Mouse (Mus musculus): ENCODE measurements around the gene Rps6kl1.

Gene Rps6kl1

DNA sequence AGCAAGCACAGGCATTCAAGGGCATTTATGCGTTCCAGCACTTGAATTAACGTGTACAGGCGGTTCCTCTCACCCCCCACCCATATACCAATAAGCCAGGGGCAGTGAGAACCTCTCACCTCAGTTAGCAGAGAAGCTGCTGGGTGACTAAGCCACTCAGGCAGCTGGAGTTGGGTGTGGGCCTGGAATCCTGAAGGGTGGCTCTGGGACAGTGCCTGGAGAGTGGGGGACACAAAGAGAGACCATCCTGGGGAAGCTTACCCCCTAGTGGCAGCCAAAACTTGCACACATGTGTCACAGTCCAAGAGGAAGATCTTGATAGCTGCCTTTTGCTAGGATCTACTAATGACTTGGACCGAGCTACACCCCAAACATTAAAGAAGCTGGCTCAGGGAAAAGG, 14.4 kb downstream of the Rps6kl1 start:
- no peak for DNase-seq

DNA sequence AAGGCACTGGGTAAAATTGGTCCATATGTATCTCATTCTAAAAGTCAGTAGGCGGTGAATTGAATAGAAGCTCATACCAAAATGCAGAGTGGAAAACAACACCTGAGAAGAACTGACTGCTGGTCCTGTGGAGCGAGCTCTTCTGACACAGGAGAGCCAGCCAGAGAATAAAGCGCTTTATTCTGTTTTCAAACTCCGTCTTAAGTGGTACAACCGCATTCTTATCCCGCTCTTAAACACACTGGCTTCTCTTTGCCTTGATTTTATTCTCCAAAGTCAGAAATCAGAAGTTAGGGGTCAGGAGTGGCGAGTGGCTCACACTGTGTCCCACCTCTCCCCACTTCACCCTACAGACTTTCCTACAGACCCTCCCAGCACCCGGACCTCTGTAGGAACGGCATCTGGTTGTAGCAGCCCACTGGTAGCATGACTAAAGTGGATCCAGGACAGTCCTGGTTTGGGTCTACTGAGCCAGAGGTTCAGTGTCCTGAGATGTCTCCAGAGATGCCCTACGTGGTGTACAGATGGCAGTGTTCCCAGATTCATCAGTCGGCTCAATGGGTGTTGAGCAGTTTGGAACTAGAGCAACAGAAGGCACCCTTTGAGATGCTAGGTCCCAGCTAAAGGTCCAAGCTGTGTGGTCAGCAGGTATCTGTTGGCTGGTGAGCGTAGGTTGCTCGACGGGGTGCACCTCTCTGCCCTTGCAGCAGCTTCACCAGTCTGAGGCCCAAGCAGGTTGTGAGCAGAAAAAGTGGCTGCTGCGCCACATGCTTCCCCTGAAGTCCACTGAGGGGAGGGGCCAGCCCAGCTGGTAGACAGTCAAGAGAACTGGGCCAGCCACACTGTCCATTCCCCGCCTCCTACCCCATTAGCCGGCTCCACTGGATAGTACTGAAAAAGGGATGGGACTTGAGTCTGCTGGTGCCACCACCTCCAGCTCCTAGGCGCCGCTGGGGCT, 15.3 kb downstream of the Rps6kl1 start:
- peak; percentile 43 for DNase-seq

DNA sequence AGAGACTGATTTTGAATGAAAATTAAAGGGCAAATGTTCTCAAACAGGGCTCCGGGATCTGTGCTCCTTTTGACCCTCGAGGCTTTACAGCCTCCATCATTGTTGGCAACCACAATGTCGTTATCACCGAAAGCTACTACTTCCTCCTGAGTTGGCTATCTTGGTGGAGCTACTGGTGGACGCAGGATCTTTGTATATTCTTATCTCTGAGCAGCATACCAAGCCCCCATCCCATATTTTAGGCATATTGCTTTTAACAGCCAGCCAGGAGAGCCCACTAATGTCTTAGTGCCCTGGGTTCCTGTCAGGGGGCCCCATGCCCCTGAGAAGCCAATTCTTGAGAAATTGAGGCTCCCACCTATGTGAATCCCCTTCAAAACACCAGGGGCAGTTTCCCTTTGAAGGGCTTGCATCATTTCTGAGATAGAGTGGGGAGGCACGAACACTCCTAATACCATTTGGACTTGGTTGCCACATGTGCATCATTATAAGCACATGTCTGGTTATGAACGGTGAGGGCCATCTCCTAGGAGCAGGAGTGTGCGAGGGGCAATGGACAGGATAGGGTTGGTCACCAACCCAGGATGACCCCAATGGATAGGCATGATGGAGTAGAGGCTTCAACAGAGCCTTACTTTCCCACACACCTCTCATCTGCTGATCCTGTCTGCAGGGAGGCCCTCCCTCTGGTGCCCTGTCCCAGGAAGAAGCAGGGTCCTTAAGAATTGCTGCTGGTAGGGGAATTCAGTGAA, 16.8 kb downstream of the Rps6kl1 start:
- no peak for DNase-seq

DNA sequence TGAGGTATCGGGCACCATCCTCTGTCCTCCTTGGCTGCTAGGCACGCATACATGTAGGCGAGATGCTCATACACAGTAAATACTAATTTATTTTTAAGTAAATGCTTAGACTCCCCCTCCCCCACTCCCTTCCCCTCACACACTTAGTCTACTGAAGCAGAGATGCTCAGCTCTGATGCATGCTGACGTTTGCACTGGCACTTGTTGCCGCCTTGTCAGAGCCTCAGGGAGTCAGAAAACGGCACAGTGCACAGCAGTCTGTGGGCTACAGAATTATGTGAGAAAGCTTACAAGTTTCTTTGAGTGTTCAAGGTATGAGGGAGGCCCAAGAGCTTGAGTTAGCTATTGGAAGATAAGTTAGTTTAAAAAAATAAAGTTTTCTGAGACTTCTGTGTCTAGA, 19.7 kb downstream of the Rps6kl1 start:
- no peak for DNase-seq

DNA sequence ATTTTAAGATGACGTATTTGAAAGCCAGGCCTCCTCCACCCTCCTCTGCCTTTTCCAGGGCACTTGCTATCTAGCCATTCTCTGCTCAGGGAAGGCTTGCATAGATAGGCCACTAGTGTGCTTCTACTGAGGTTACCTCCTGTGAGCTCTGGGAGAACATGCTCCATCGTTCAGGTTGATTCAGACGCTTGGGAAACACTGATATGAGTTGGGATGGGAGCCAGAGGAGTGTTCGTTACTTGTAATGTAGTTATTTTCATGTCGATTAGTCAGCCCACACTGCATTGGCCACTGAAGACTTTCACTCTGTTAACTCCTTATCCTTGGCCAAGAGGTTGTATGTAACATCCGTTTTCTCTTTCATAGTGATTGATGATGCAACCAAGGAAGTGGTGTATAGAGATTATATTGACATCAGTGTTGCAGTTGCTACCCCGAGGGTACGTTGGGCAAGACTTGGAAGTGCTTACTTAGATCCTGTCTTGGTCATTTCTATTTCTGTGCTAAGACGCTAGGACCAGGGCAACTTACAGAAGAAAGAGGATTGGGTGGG, 21.6 kb downstream of the Rps6kl1 start:
- DNase-seq = no peak

DNA sequence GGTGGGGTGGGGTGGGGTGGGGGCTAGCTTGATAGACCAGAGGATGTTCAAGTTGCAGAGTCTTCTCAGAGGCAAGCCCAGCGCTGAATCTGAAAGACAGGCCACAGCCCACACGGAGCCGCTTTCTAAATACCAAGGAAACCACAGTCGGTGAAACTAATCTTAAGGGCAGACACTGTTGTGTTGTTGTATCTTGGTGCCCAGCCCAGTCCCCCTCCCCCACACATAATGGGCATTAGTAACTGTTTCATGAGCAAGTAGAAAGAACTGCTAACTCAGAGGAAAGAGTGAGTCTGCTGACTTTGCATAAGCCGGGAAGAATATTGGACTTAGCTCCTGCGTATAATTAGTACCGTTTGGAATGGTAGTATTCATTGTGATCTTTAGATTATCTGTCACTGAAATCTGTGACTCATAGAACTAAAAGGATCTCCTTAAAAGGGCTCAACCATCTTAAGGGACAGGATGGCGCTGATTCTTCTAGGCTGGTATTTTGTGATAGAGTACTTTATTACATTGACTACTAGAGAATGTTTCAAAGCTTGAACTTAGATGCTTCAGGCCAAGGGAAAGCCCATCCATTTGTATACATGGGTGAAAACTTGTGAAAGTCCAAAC, 24.0 kb downstream of the Rps6kl1 start:
- DNase-seq = no peak

DNA sequence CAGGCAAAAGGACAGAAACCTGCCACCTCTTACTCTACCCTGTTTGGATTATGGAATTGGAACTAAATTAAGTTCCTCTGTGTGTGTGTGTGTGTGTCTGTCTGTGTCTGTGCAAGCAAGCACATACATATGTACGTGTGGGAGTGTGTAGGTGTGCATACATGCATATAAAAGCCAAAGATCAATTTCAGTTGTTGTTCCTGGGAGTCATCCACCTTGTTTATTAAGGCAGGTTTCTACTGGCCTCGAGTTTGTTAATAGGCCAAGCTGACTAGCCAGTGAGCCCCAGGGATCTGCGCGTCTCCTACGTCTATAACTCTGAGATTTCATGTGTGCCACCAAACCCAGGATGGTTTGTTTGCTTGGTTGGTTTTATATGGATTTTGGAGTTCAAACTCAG, 26.3 kb downstream of the Rps6kl1 start:
- no peak for DNase-seq

DNA sequence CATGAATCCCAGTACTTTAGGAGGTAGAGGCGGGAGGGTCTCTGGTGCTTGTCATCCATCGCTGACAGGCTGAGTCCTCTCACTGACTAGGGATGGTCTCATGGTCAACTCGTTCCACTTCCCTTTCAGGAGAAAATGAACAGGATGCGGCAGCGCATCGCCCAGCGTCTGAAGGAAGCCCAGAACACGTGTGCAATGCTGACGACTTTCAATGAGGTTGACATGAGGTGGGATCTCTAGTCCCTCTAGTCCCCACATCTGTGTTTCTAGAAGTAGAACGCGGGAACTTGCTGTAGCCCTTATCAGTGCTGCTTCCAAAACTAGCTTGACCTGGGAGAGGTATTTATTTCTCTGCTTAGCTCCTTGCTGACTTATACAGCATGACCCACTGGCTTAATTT, 27.4 kb downstream of the Rps6kl1 start:
- DNase-seq = no peak

DNA sequence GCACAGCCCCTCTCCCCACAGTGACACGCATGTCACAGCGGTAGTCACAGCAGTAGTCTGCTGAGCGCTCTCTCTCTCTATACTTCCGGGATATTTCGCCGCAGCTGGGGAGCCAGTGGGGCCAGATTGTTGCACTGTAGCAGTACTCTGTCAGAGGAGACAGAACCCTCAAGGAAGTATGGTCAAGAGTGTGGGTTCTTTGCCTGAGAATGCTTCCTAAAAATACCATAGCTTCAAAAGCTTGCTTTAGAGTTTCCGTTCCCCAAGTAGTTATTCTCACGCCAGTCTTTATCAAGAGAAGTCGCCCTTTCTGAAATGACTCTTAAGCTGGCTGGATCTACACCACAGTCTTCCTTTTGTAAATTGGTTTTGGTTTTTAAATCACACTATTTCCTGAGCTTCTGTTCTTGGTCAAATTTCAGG, 27.9 kb downstream of the Rps6kl1 start:
- no peak for DNase-seq

DNA sequence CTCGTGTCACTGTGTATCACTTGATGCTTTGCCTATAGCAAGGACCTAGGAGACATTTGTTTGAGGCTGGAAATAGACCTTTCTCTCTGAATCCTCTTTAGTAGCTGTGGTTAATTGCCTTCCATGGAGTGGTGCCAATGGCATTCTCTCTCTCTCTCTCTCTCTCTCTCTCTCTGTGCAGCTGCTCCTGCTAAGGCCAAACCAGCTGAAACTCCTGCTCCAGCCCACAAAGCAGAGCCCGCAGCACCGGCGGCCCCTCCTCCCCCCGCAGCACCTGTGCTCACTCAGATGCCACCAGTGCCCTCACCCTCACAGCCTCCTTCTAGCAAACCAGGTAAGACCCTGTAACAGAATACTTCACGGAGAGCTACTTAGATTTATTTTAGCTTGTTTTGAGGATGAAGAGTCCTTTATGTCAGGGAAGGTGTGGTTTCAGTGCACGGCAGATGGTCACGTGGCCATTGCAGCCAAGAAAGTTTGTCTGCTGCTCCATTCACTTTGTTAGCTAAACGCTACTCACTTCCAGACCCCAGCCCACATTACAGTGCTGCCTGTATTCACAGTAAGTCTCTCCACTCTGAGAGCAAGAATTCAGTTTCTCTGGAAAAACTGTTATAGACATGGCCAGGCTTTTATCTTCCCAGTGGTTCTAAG, 29.1 kb downstream of the Rps6kl1 start:
- DNase-seq = no peak

DNA sequence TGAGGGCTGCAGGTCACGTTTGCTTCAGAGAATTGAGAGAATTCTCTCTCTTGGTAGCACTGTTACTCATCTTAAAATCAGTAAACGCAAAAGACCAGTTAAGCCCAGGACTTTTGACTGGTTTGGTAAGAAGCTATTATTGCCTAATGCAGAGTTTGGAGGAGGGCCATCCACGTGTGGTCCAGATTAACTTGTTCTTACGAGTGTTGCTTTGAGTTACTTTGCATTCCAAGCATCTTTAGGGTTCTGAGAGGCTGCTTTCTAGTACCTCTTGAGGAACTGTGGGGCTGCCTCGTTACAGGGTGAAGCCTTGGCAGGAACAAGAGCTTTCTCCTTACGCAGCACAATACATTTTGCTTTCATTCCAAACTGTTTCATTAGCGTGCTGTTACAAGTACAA, 35.4 kb downstream of the Rps6kl1 start:
- DNase-seq = no peak

DNA sequence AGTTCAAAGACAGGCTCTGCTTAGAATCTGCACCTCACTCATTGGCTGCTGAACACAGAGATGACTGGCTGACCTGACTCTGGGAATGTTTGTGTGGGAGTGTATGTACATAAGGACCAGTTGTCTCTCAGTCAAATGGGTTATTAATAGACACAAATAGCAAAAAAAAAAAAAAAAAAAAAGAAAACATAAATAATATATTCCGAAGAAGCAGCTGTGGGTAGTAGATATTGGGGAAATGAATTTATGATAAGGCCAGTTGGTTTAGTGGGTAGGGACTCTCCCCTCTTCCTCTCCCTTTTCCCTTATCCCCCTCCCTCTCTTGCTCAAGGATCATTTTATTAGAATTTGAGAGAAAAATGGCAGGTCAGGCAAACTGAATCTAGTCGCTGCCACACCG, 37.1 kb downstream of the Rps6kl1 start:
- no peak for DNase-seq

DNA sequence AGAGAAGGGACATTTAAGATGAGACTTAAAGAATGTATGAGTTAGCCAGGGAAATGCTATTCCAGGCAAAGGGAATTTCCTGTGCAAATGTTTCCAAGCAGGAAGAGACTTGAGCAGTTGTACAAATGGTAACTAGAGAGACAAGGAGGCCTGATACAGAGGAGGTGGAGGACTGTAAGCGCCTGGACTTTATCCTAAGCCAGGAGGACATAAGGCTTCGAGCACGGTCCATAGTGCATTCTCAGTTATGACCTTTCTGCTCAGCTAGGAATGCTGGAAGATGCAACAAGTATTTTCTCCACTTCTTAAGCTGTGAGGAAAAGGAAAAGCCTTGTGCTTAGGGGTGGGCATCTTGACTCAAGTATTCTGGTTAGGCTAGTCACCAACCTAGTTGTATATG, 37.7 kb downstream of the Rps6kl1 start:
- DNase-seq = no peak

DNA sequence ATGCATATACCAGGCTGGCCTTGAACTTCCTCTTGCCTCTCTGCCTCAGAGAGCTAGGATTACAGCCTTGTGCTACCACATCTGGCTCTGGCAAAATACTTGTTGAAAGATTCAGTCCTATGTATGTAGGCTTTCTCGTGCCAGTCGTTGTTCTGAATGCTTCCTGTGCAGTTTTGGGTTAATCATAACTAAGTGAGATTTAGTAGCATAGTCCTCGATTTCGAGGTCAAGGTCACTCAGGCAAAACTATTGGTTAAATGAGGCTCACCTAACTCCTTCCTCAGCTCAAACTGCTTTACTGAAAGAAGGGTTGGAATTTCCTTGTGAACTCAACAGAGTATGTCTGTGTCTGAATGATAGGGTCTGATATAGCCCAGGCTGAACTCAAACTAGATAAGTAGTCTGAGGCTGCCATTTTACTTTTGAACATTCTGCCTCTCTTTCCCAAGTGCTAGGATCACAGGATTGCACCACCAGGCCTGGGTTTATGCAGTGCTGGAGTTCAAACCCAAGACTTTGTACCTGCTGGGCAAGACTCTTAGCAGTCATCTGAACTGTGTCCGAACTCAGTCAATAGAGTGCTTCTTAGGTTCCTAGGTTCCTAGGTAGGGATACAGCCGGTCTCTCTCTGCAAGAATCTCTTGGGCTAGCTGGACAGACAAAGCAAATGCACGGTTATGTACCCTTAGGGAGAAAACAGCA, 38.4 kb downstream of the Rps6kl1 start:
- DNase-seq = no peak

DNA sequence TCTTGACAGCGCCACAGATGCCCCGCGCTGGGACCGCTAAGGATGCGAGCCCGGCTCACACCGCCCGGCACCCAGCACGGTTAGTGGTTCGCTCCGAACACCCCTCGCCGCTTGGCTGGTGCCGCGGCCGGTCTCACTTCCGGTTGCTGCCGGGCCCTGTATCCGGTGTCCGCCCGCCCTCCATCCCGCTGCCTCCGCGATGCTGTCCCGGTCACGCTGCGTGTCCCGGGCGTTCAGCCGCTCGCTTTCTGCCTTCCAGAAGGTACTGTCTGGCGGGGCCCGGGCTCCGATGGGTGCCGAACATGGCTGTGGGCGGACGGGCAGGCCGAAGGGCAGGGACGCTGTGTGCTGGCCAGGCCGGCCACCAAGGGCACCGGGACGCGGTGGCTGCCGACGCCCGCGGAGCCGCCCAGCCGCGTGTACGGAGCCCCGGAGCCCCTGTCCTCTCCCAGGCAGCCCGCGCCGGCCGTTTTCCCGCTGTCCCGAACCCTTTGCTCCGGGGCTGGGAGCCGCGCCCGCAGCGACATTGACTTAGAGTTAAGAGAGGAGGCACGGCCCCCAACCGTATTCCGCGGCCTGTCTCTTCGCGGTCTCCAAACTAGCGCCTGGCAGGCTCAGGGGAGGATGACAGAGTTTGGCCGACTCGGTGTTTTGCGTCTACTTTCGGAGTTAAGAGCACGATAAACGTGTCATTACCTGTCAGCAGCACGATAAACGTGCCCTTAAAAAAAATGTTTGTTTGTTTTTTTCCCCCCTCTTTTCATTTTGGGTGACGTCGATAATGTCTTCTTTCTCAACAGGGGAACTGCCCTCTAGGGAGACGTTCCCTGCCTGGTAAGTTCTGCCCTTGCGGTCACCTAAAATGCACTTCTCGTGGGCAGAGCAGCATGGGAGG, 40.1 kb downstream of the Rps6kl1 start, which contains the start of the genes Prox2 and Dlst:
Gene Prox2 (minus strand): TSS at position 62 of the 895 bp plus-strand sequence.
Gene Dlst (plus strand): TSS at position 136 of the 895 bp plus-strand sequence.
- DNase-seq = peak; percentile 92

DNA sequence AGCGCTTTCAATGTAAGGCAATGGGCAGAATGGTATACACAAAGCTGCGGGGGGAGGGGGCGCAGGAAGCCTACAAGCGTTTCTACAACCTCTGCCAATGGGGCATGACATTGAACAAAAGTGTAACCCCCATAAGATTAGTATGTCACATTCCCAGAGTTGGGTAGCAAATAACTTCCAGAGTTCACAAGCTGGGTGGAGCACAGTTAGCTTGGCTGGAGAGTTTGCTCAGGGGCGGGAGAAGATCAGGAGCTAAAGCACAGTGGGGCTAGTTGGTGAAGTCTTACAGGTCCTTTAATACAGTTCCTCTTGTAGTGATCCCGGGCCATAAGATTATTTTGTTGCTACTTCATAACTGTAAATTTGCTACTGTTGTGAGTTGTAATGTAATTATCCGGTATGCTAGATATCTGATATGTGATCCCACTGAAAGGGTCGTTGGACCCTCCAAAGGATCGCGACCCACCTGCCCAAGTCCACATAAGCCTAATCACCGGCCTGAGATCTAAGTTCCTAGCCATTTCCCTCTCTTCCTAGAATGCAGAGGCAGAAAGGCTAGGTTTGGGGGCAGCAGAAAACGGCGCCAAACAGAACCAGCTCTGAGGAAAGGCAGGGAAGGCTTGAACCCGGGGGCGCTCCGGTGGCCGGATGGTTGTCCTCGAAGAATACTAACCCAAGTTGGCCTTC, 40.9 kb downstream of the Rps6kl1 start:
- peak; percentile 19 for DNase-seq

DNA sequence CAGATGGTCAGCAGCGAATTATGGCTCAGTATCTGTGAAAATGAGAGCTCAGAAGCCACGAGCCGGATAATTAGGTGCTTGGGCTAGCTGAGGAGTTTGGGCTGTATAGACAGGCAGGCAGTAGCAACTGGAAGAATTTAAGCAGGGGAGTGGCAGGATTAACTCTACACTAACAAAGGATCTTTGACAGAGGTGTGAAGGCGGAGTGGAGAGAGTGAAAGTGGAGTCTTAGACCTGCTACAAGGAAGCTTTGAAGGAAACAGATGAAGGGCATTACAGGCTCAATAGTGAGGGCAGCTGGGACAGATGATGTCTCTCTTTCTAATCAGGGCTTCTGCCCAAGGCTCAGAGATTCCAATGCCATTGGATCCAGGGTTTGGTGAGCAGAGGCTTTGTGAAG, 41.6 kb downstream of the Rps6kl1 start:
- peak; percentile 28 for DNase-seq

DNA sequence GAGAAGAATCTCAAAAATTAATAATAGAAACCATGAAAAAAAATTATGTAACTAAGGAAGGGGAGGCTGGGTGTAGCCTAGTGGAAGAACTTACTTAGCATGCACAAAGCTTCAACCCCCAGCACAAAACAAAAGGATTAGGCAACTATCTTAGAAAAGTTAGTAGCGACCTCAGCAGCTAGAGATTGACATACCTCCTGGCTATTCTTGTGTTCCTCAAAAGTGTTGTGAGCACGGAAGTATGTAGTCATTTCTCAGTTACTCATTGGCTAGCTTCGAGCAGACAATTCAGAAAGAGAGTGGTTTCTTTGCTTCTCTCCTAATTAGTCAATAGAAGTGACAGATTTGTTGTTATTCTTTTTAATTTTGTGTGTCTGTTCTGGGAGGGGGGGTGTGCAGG, 42.4 kb downstream of the Rps6kl1 start:
- no peak for DNase-seq

DNA sequence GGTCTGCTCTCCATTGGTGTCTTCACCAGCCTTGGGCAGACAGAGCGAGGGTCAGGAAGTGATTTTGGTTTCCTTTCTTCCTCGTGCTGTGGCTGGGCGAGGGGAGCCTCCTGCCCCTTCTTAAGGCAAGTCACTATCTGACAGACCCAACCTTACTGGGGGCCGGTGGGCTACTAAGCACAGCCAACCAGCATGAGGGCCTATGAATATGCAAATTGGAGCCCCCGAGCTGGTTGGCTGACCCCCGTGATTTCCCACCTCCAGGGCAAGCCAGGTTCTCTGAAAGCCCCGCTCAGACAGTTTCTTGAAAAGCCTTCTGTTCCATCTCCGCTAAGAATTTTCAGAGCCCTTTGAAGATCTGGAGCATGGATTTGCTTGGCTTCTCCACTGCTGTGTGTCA, 44.8 kb downstream of the Rps6kl1 start:
- no peak for DNase-seq

DNA sequence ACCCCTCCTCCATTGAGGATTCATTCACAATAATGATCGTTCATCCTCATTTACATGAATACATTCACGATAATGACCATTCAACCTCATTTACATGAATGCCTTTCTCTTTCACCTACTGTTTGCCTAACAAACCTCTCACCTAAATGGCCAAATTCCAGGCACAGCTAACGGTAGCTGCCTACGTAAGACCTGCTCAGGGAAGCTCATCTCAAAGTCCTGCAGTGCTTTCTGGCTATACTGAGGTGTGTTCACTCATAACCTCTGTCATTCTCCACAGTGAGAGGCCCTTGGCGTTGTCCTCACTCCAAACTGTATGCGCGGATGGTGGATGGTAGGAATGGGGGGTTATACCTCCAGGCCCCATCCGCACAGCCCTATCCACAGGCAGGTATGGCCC, 46.3 kb downstream of the Rps6kl1 start:
- no peak for DNase-seq

Measured in retina, postnatal 1 day (tissue).